Comparison of ENCODE assay signal across 2 mouse cellular contexts in the genomic region with DNA sequence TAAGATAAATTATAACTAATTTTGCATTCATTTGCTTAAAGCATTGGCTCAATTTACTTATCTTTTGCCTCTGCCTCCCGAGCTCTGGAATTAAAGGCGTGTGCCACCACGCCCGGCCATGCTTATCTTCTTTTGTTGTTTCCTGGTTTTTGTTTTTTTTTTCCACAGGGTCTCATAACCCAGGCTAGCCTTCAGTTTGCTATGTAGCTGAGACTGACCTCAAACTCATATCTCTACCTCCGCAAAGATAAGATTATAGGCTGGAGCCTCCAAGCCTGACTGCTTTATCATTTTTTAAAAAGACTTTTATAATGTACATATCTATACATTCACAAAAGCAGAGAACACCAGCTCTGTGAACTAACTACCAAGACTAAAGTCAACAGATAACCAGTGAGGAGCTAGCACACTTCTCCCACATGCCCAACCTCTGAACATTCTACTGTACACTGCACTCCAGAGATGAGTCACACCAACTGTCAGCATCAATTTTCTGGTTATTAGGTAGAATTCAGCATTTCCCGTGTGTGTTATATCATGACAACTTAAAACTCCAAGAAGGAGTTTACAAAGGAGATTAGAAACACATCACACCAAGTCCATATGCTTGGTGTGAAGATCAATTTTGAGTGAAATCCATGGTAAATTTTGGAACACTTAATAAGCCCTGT.
TF ChIP-seq lines count a peak whose summit lies in the region.

No protein-coding gene starts in this region.

TF ChIP-seq in C2C12, 6 proteins besides CTCF, POLR2A, EP300 and RAD21 (continued from another document):
- TF ChIP-seq MYOG (IDR thresholded peaks at IDR 0.05; ENCODE audit: control insufficient read depth, extremely low read depth, insufficient read length), result no peak

TF ChIP-seq in CH12.LX, 34 proteins besides CTCF, POLR2A, EP300 and RAD21 (continued from another document):
- TF ChIP-seq MAZ (IDR thresholded peaks at IDR 0.05; ENCODE audit: low read depth, low read length) (no peak), BHLHE40 (IDR thresholded peaks at IDR 0.05; ENCODE audit: low read depth, low read length) (peak; percentile 65), ELF1 (IDR thresholded peaks at IDR 0.05; ENCODE audit: low read depth, low read length) (no peak), NRF1 (IDR thresholded peaks at IDR 0.05; ENCODE audit: low read depth, low read length) (no peak), CHD2 (IDR thresholded peaks at IDR 0.05; ENCODE audit: low read length) (no peak), JUND (conservative IDR thresholded peaks at IDR 0.05; ENCODE audit: low read depth, low read length) (peak; percentile 82), ETS1 (conservative IDR thresholded peaks at IDR 0.05; ENCODE audit: low read depth, low read length) (no peak), SMC3 (IDR thresholded peaks at IDR 0.05; ENCODE audit: low read depth, low read length) (no peak), MYC (IDR thresholded peaks at IDR 0.05; ENCODE audit: low read depth, low read length) (no peak), TCF12 (IDR thresholded peaks at IDR 0.05; ENCODE audit: low read depth, low read length) (no peak), MXI1 (IDR thresholded peaks at IDR 0.05; ENCODE audit: low read depth, low read length) (no peak), JUN (IDR thresholded peaks at IDR 0.05; ENCODE audit: insufficient read depth, low read depth, low read length) (peak; percentile 29; the same call in 1 of the 2 replicates), ZC3H11A (IDR thresholded peaks at IDR 0.05; ENCODE audit: low read depth, low read length) (no peak), IRF4 (IDR thresholded peaks at IDR 0.05; ENCODE audit: low read depth, low read length) (peak; percentile 67; the same call in 1 of the 2 replicates), GABPA (IDR thresholded peaks at IDR 0.05; ENCODE audit: insufficient replicate concordance, low read depth, low read length) (no peak), RCOR1 (conservative IDR thresholded peaks at IDR 0.05; ENCODE audit: low read depth, low read length) (no peak), ZKSCAN1 (IDR thresholded peaks at IDR 0.05; ENCODE audit: borderline replicate concordance, low read depth, low read length) (no peak), MEF2A (IDR thresholded peaks at IDR 0.05; ENCODE audit: borderline replicate concordance, low read depth, low read length) (no peak), E2F4 (IDR thresholded peaks at IDR 0.05; ENCODE audit: insufficient replicate concordance, low read depth, low read length) (no peak), PAX5 (IDR thresholded peaks at IDR 0.05; ENCODE audit: low read length) (no peak), NELFE (IDR thresholded peaks at IDR 0.05; ENCODE audit: low read depth, low read length) (no peak), HCFC1 (IDR thresholded peaks at IDR 0.05; ENCODE audit: low read depth, low read length) (no peak), ZMIZ1 (IDR thresholded peaks at IDR 0.05; ENCODE audit: low read depth, low read length) (no peak)
TF ChIP-seq in CH12.LX: peak in this region for 4.
